Mouse (Mus musculus) v-Abl transformed pro-B cells (cell line): Measurements from ENCODE around the gene Tshz3.

ENCODE experiments used
- in situ Hi-C, 2 experiments: fragments of 400-800 bp; cut with MboI; formaldehyde crosslinking; loops; one replicate each; pipeline ENCODE4 v1.15.1; 2025; ENCODE audit not compliant: unreplicated experiment in 2 of 2

The Tshz3 gene

DNA sequence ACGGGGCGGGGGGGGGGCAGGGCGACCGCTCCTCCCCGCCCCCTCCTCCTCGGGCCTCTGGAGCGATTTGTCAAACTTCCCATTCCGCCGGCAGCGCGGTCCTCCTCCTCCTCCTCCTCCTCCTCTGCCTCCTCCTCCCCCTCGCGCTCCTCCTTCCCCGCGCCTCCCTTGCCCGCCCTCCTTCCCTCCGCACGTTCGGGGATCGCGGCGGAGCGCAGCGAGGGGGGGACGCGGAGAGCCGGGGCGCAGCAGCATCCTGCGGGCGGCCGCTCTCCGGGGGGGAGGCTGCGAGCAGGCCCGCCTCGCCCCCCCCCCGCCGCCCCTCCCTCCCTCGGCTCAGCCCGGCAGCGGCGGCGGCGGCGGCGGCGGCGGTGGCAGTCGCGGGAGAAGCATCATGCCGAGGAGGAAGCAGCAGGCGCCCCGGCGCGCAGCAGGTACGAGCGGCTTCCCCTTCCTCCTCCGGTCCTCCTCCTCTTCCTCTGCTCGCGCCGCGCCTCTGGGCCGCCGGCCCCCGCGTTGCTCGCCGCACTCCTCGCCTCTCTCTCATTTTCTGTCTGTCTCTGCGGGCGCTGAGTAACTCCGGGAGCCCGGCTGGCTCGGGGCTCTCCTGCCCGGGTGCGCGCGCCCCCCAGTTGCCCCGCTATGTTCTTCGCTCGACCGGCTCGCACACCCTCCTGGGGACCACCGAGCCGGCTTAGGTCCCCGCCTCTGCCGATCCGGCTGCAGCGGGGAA, at the start of gene Tshz3:
Tshz3 (plus strand) TSS at position 263 of the 733 bp plus-strand sequence.
- in situ Hi-C loops: no loop called here

DNA sequence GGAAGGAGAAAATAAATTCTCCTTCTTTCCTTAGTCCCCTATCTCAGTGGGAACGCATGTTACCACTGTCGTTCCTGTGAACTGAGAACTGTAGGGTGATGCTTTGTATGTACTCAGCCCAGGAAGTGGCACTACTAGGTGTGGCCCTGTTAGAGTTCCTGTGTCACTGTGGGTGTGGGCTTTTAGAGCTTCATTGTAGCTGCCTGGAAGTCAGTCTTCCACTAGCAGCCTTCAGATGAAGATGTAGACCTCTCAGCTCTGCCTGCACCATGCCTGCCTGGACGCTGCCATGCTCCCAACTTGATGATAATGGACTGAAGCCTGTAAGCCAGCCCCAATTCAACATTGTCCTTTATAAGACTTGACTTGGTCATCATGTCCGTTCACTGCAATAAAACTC, 42.0 kb upstream of the Tshz3 start:
- in situ Hi-C loops: no loop called here

DNA sequence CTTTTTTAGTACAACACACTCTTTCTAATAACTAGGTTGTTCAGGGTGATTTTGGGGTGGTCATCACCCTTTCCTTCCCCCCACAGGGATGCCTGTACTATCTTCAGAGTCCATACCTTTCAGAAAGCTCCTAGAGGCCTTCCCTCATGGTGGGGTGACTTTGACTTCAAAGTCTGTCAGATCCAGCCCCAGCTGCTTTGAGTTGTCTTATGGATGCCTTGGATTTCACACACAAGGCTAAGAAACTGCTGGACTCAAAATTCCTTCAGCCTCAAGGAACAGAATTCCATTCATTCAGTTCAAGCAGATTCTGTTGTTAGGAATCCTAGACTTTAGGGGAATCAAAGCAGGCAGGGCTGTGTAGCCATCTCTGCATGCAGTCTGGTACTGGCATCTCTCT, 41.5 kb upstream of the Tshz3 start:
- in situ Hi-C loops: no loop called here

DNA sequence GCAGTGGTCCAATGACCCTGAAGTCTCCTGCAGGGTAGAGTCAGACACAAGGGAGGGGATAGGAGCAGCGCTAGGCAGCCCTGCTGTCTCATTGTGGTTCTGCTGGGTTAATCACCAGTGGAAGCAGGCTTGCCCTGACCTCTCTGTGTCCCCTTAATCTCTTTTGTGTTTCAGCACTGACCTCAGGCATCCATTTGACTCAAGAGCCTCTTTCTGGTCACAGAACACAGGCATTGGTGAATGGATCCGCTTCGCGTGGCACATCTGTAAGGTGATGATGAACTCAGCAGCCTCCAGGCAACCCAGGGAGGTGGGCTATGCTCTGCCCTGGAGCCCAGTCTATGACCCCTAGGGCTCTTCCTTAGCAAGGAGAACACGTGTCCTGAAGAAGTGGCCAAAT, 39.6 kb upstream of the Tshz3 start:
- in situ Hi-C loops: no loop called here

DNA sequence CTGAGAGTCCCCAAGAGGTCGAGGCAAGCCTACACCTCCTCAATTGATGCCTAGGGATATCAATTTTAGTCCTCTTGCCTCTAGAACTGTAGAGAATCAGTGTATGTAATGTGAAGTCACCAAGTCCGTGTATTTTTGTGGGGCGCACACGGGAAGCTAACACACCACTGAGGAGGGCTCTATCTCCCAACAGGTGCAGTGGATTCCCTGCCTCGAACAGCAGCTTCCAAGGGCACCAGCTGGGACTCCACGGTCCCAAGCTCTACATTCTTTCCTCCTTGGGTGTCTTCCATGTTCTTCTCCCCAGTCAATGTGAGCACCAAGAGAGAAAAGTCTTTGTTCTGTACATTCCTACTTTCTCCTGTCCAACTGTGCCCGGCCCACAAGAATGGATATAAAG, 38.7 kb upstream of the Tshz3 start:
- in situ Hi-C loops: no loop called here

DNA sequence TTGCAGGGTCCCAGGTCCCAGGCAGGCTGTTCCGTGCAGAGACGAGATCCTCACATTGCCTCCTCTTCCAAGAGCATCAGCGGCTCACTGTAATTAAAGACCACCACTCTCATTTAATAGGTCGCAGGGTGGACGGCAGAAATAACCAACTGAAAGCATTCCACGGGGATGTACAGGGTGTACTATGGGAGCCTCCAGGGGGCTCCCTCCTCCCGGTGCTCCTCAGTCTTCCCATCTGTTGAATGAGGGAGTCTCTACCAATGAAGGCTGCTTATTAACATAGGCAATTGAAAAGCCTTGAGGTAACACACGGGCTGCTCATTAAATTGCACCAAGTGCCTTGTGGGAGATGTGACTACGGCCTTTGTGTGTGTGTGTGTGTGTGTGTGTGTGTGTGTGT, 37.3 kb upstream of the Tshz3 start:
- in situ Hi-C loops: no loop called here

DNA sequence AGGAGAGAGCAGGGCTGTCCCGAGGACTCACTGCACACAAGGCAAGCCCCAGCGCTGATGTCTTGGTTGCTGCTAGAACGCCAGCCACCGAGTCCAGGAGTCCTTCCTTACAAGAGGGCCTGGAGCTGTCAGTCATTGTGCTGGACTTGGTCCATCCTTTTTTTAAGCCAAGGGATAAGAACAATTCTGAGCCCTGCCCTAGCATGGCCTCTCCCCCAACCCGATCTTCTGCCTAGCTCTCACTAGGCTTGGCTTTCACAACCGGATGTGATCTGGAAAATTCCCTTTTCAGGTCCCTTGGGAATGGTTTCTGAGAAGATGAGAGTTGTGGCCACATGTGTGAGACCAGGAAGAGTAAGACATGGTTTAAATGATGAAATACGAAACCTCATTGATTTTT, 34.5 kb upstream of the Tshz3 start:
- in situ Hi-C loops: no loop called here

DNA sequence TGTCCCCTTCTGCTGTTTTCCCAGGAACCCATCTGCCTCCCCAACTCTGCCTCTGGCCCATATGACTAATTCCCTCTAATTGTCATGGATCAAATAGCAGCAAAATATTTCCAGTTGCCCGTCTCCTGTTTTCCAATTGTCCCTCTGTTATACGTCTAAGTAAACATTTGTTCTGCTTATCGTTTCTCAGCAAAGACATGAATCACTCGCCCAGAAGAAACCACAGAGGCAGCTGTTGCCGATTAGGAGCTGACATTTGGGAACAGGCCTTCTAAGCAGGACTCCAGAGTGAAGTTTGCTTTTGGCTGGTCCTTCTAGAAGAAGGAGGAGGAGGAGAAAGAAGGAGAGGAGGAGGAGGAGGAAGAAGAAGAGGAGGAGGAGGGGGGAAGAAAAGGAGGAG, 30.2 kb upstream of the Tshz3 start:
- in situ Hi-C loops: no loop called here

DNA sequence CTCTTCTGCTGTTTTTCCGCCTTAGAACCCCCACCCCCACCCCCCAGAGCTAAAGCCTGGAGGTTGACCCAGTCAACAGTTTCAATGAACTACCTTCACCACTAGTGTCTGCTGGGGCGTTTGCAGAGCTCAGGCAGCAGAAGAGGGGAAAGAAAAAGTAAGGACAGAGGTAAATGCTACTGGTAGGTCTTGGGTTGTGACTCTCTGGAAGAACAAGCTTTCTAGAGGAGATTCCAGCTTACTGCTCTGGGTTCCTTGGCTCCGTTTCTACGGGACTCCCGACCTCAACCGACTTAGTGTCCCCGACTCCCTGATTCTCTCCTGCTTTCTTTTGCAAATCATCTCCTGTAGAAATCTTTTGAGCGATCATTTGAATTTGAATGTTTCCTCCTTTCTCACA, 19.9 kb upstream of the Tshz3 start:
- in situ Hi-C loops: no loop called here

DNA sequence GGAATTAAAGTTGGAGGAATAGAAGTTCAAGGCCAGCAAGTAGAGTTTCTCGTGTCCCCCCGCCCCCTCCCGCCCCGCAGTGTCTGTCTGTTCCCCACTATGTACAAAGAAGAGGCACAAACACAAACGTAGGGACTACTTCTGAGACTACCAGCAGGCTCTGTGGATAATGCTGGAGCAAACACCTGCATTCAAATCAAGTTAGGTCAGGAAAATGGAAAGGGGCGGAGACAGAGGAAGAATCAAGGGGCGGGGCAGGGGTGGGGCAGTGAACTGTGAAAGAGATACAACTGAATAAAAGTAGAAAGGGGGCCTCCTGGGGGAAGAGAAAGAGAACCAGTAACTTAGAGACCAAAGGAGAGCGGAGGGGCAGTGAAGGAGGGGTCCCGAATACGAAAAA, 19.4 kb upstream of the Tshz3 start:
- in situ Hi-C loops: no loop called here

DNA sequence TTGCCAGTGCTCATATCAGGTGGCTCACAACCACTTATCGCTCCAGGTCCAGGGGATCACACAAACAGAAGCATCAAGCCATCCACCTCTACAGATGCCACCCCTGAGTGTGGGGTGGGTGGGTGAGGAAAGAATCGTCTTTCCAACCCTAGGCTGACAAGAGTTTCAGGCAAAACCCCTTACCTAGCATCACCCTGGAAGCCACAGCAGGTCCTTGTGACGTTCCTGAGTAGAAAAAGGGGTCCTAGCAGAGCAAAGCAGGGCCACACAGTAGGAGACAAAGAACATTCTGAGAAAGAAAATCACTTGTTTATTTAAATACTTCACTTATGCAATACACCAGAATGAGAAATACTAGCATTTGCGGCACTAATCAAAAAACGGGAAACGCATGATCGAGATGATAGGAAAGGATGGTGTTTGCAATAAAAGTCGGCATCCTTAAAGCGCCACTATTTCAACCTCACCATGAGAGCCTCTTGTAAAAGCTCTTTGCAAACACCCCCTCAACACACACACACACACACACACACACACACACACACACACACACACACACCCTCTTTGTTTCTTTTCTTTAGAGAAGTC, 18.8 kb upstream of the Tshz3 start:
- in situ Hi-C loops: no loop called here

DNA sequence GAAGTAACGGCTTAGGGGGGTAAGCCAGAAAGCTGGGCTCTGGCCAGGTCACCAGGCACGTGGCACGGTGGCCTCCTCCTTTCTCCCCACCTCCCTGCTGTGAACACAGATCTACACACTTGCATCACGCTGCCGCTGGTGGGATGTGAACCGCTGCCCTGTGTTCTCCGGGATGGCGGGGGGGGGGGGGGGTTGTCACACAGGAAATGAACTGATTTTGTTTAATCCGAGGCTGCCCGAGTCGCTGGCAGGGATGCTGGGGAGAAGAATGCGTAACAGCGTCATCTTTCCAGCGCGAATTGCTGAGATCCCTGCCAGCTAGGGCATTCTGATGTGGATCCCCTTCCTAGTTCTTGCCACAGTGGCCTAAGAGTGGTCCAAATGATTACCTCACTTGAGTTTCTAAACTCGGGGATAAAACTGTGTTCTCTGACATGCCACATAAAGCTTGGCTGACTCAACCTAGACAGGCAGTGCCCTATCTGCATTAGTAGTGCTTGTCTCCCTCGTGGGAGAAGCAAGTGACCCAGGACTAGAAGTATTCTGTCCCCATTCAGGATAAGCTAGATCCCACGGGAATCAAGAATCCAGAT, 18.0 kb upstream of the Tshz3 start:
- in situ Hi-C loops: no loop called here

DNA sequence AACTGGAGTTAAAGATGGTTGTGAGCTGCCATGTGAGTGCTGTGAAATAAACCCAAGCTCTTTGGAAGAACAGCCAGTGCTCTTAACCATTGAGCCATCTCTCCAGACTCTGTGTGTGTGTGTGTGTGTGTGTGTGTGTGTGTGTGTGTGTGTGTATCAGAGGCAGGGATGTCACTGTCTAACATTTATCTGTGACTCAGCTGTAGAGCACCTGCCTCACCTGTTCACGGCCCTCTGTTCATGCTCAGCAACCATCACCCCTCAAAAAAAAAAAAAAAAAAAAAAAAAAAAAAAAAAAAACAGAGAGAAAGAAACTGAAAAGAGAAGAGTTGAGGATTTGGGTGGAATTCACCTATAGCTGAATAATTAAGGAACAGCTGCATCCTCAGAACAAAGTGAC, 10.4 kb upstream of the Tshz3 start:
- in situ Hi-C loops: no loop called here

DNA sequence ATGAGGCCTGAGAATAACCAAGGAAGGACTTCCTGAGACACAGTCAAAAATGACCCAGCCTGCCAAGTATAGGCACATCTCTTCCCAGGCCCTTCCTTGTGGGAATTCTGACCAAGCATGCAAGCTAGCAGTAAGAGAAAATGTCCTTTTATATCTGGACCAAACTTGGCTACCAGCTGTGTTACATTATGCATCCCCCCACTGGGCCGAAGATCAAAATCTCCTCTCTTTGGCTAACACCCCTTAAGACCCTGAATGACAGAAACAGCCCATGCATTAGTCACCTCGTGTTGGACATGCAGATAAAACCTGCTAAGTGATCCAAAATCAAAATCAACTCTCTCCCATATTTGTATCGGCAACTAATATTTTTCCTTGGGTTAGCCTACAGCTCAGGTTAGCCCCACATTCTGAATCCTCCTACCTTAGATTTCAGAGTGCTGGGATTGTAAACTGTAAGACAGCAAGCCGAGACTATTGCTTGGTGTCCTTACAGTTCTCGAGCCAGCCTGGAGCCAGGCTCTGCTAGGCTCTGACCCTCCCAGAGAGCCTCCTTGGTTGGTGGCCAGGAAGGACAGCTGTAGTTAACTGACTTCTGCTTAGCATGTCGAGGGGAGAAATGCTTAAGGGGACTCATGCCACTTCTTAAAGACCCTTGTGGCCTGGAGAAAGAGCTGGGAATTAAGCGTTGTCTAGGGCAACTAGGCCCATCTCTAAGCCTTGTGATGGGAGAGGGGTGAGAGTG, 8.7 kb upstream of the Tshz3 start:
- in situ Hi-C loops: no loop called here

DNA sequence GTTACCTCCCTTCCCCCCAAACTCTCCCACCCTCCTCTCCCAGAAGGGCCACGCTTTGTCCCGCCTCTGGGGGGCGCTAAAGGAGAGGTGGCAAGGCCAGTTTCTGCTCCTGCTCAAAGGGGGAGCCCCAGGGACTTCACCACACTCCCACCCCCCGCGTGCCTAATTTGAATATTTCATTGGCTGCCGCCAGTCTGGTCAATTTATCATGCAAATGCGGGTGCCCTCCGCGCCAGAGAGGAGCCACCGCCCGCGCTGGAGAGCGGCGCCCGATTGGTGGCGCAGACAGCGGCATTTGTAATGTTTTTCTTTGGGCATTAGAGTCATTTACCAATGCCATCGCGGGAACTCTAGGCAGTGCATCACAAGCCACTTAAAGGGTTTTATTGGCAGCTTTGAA, 7.4 kb upstream of the Tshz3 start:
- in situ Hi-C loops: no loop called here

DNA sequence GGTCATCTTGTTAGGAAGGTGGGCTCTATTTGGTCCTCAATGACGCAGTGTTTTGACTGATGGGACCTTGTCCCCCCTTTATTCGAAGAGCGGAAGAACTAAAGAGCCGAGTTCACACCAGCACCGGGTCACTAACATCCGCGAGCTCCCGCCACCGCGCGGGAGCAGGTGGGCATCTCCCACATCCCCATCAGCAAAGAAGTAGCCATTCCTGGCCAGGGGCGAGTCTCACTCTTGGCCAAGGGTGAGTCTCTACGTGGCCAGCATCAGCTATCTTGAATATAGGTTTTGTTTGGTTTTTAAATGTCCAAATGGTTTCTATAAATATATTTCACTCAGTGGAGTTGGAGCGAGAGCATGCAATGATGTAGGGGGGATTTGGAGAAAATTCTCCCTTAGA, 6.3 kb upstream of the Tshz3 start:
- in situ Hi-C loops: no loop called here

DNA sequence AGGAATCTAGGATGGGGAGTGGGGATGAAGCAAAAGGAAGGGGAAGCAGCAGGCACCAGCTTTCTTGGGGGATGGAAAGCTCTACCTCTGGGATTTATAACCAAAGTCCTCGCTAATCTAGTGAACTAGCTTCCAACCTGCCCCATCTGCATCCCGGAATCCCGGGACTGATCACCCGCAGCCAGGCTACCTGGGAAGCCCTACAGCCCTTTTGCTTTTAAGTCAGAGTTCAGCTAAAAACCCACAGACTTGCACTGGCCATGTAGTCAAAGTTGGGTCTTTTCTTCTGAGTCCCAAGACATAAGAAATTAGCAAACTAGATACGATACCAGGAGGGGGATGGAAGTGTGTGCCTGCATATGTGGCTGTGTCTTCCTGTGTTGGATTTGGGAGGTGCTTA, 5.5 kb upstream of the Tshz3 start:
- in situ Hi-C loops: no loop called here

DNA sequence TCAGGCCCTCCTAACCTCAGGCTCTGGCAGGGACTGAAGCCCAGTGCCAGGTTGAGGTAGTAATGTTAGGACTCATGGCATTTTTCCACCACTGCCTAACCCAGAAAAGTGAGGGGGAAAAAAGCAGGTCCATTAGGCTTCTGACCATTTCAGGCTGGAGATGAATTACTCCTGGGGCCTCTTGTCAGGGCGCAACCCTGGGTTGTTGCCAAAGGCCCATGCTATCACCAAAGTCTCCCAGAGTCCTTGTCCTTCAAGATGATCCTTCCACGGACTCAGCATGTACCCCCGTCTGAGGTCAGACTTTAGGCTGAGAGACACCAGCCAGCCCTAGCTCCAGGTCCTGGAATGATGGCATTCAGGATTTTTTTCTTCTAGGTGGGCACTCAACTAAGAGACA, 4.8 kb upstream of the Tshz3 start:
- in situ Hi-C loops: no loop called here

DNA sequence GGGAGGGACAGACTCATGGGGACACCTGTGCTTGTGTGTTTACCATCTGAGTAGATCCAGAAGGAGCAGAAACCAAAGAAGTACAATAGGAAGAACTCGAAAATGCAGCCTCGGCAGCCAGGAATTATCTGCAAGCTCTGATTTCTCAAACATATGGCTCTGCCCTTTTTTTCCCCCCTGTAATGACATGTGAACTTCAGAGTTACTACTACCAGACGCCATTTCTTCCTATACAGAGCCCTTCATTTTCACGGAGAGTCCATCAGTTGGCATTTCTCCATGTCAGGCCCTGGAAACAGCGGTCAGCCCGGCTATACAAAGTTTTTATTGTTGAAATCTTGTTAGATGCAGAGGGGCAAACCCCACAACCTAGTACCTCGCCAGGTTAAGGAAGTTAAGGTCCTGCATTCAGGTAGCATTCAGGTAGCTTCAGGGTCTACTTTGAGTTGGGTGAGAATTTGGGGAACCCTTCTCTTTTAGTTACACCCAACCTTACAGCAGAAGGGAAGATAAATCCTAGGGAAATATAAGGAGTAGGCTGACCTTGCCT, 3.2 kb upstream of the Tshz3 start:
- in situ Hi-C loops: no loop called here

DNA sequence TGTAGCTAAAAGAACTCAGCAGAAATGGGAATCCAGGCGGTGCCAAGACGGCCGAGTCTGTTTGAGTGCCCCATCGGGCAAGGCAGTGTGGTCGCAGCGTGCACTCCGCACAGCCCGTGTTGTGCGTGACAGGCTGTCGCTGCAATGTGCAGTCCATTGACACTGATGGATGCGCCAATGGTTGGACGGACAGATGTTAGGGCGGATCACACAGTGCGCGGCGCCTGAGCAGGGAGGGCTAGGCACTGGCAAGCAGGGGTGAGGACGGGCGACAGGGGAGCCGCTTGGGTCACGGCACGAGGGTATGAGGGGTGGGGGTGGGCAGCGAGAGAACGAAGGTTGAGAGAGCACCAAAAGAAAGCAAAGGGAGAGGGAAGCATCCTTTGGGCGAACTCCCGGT, 2.6 kb upstream of the Tshz3 start:
- in situ Hi-C loops: no loop called here

DNA sequence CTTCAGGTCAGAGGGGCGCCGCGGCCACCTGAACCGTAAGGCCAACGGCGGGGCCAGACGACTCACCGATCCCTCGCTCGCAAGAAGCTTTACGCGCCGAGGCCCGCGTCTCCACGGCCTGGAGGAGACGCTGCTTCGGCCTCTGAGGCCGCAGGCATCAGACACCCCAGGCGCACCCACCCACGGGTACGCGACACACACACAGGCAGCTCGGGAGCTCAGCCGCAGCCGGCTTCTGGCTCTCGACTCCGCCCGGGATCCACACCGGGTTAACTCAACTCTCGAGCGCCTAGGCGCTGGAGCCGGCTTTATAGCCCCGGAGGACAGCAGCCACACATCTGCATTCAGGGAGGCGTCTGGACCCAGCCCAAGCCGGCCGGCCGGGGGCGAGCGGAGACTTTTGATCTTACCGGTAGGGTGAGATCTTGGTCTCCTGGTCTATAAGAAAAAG, 2.1 kb upstream of the Tshz3 start:
- in situ Hi-C loops: no loop called here
